Mouse (Mus musculus) A20 (cell line): ENCODE results near the gene Sec61g.
A peak's percentile ranks its signal among the peaks of the same experiment; 100 is the strongest.
"Not testable (repeated sequence)": the region's sequence is repeated elsewhere in the genome, so short reads cannot be mapped to it uniquely, and the experiment has no call there.

Experiments
- DNase-seq: peaks from one replicate; pipeline ENCODE4 v3.0.0-alpha.2; 2011; ENCODE audit warnings: low read depth, low spot score

Gene Sec61g

GRCm38 (mm10) chr11:16508052-16508654, at the start of gene Sec61g:
TSS of gene Sec61g (minus strand) at chr11:16508484.
- DNase-seq = peak; percentile 94

GRCm38 (mm10) chr11:16546421-16547163, 38.3 kb upstream of the Sec61g start:
- DNase-seq = no peak

GRCm38 (mm10) chr11:16537379-16537778, 29.1 kb upstream of the Sec61g start:
- no peak for DNase-seq

- no peak for DNase-seq
Measured at GRCm38 (mm10) chr11:16534582-16535553, 26.6 kb upstream of the Sec61g start.

- peak; percentile 76 for DNase-seq
Measured at GRCm38 (mm10) chr11:16532877-16533276, 24.6 kb upstream of the Sec61g start.

GRCm38 (mm10) chr11:16528909-16529308, 20.6 kb upstream of the Sec61g start:
- DNase-seq = no peak

- no peak for DNase-seq
Measured at GRCm38 (mm10) chr11:16528391-16528790, 20.1 kb upstream of the Sec61g start.

- DNase-seq = no peak
Measured at GRCm38 (mm10) chr11:16527743-16528142, 19.5 kb upstream of the Sec61g start.

GRCm38 (mm10) chr11:16526467-16526866, 18.2 kb upstream of the Sec61g start:
- no peak for DNase-seq

GRCm38 (mm10) chr11:16525724-16526123, 17.4 kb upstream of the Sec61g start:
- DNase-seq = no peak

- DNase-seq = peak; percentile 46
Measured at GRCm38 (mm10) chr11:16524917-16525640, 16.8 kb upstream of the Sec61g start.

- DNase-seq = not testable (repeated sequence)
Measured at GRCm38 (mm10) chr11:16515081-16515480, 6.8 kb upstream of the Sec61g start.

- DNase-seq = not testable (repeated sequence)
Measured at GRCm38 (mm10) chr11:16514221-16514620, 5.9 kb upstream of the Sec61g start.

- peak; percentile 43 for DNase-seq
Measured at GRCm38 (mm10) chr11:16507385-16508051, 766 bp downstream of the Sec61g start.

GRCm38 (mm10) chr11:16505999-16506398, 2.3 kb downstream of the Sec61g start:
- no peak for DNase-seq

GRCm38 (mm10) chr11:16503150-16503549, 5.1 kb downstream of the Sec61g start:
- no peak for DNase-seq

- no peak for DNase-seq
Measured at GRCm38 (mm10) chr11:16502744-16503143, 5.5 kb downstream of the Sec61g start.

GRCm38 (mm10) chr11:16498756-16499680, 9.3 kb downstream of the Sec61g start:
- DNase-seq = no peak
